Mouse (Mus musculus): ENCODE data around the gene Zyx.

The Zyx gene

GRCm38 (mm10) chr6:42350021-42350967 is 864 bp downstream of the Zyx start:
- peak; percentile 85 for DNase-seq (ENCODE audit: low read depth, low spot score)

GRCm38 (mm10) chr6:42350968-42351775 is 1.7 kb downstream of the Zyx start:
- DNase-seq (ENCODE audit: low read depth, low spot score): no peak

GRCm38 (mm10) chr6:42351776-42352485 is 2.5 kb downstream of the Zyx start:
- DNase-seq (ENCODE audit: low read depth, low spot score): no peak

- no peak for DNase-seq (ENCODE audit: low read depth, low spot score)
Measured at GRCm38 (mm10) chr6:42352486-42352846, 3.0 kb downstream of the Zyx start.

GRCm38 (mm10) chr6:42353180-42353579 is 3.8 kb downstream of the Zyx start:
- DNase-seq (ENCODE audit: low read depth, low spot score): no peak

- no peak for DNase-seq (ENCODE audit: low read depth, low spot score)
Measured at GRCm38 (mm10) chr6:42354076-42355019, 4.9 kb downstream of the Zyx start.

GRCm38 (mm10) chr6:42355366-42355765 is 5.9 kb downstream of the Zyx start:
- DNase-seq (ENCODE audit: low read depth, low spot score): no peak

- DNase-seq (ENCODE audit: low read depth, low spot score): no peak
Measured at GRCm38 (mm10) chr6:42355794-42356600, 6.6 kb downstream of the Zyx start.

GRCm38 (mm10) chr6:42356913-42357312 is 7.5 kb downstream of the Zyx start:
- no peak for DNase-seq (ENCODE audit: low read depth, low spot score)

GRCm38 (mm10) chr6:42357901-42358300 is 8.5 kb downstream of the Zyx start:
- DNase-seq (ENCODE audit: low read depth, low spot score): no peak

GRCm38 (mm10) chr6:42358901-42359300 is 9.5 kb downstream of the Zyx start:
- no peak for DNase-seq (ENCODE audit: low read depth, low spot score)

GRCm38 (mm10) chr6:42359364-42360147 is 10.1 kb downstream of the Zyx start:
- DNase-seq (ENCODE audit: low read depth, low spot score): no peak

- DNase-seq (ENCODE audit: low read depth, low spot score): no peak
Measured at GRCm38 (mm10) chr6:42360231-42360840, 10.9 kb downstream of the Zyx start.

GRCm38 (mm10) chr6:42361041-42361895 is 11.8 kb downstream of the Zyx start:
- DNase-seq (ENCODE audit: low read depth, low spot score): no peak

GRCm38 (mm10) chr6:42362074-42362473 is 12.6 kb downstream of the Zyx start:
- DNase-seq (ENCODE audit: low read depth, low spot score): no peak

GRCm38 (mm10) chr6:42362497-42362896 is 13.1 kb downstream of the Zyx start:
- no peak for DNase-seq (ENCODE audit: low read depth, low spot score)

GRCm38 (mm10) chr6:42362974-42363373 is 13.5 kb downstream of the Zyx start:
- DNase-seq (ENCODE audit: low read depth, low spot score): no peak

GRCm38 (mm10) chr6:42364066-42364465 is 14.6 kb downstream of the Zyx start:
- DNase-seq (ENCODE audit: low read depth, low spot score): no peak

All from ZHBTc4 (cell line).